Mouse (Mus musculus) heart, adult 18-20 months (tissue): ENCODE data around the gene Msantd2. TPM values are rescaled to one million over a fixed set of nuclear protein-coding genes. Genes with fewer than 3 reads are reported as not detected.

Experiments used
- DNase-seq, 2 experiments: peaks; one replicate each; pipeline ENCODE4 v3.0.0; 2021 to 2022; ENCODE audit warnings: mixed read lengths in 1 of 2
- total RNA-seq, 2 experiments: library from RNA; stranded (reverse); gene quantifications; 2 replicates each; pipeline ENCODE4 v1.2.3; 2021

Gene Msantd2
- total RNA-seq, 2 experiments from 2014 or later = 5.9 to 7.9 TPM

DNA sequence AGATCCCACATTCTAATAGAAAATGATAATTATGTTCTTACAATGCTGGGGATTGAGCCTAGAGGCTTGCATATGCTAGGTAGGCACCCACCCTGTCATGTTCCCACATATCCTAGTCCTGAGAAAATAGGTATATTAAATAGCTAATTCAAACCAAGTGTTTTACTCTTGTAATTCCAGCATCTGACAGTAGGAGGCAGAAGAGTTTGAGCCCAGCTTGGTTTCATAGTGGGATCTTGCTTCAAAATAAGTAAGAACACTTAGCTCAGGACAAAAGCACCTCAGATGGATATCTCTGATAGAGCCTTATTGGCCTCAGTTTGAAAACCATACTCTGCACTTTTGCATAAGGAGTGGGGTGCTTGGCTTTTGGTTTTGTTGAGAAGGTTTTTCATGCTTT, 15.2 kb downstream of the Msantd2 start:
- DNase-seq = no peak

DNA sequence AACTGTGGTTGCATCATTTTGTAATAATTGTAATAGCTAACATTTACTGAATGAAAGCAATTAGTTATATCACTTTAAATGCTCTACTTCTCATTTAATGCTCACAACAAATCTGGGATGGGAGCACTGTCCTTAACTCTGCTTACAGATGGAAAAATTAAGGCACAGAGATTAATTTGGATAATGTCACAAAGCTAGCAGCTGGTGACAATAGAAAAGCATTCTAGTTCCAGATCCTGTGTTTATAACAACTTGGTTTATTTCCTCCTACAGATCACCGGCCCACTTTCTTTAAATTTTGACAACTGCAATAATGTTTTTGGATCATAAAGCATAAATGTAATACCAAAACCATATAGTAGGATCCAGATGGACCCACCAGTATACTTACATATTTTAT, 16.9 kb downstream of the Msantd2 start:
- DNase-seq = no peak

DNA sequence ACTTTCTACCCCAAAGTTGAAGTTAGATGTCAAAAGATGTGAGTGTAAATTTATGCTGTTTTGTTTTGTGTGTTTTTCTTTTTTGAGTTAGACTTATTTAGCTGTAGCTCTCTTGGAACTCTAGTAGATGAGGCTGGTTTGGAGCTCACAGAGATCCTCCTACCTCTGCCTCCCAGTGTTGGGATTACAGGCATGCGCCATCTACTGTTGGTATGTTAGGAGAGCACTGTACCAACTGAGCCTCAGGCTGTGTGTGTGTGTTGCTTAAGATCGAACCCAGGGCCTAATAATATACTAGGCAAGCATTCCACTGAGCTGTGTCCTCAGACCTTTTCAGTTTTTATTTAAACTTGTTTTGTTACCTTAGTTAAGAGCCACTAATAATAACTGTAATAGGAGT, 23.0 kb downstream of the Msantd2 start:
- no peak for DNase-seq

DNA sequence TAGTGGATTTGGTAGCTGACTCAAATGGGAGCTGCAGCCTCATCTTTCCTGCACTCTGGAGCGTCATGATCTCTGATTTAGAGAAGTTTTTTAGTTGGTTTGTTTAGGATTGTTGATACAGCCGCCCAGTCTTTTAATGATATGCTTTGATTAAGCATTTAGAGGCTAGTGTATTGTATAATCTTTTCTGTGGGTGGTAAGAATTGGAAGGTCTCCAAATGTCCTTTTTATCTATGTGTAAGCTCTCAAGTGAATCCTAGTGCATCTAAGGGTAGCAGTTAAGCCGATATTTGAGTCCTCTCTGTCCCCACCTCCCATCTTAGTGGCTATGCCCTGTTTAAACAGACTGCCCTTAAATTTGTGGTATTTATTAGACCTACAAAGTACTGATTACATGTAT, 25.3 kb downstream of the Msantd2 start:
- no peak for DNase-seq

DNA sequence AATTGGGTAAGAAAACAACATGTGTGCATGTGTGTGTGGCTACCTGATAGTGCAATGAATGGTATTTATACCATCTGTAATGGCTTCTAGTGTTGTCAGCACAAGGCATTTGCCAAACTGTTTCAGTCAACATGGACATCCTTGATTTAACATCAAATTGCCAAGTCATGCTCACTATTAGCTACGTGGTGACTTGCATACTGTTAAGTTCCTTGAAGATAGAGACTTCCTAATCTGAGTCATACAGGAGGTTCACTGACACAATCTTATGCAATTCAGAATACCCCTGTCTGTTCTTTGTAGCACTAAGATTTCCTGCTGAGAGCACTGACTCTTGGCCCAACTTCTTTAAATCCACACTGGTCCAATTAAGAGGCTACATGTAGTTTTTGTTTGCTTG, 28.3 kb downstream of the Msantd2 start:
- no peak for DNase-seq

DNA sequence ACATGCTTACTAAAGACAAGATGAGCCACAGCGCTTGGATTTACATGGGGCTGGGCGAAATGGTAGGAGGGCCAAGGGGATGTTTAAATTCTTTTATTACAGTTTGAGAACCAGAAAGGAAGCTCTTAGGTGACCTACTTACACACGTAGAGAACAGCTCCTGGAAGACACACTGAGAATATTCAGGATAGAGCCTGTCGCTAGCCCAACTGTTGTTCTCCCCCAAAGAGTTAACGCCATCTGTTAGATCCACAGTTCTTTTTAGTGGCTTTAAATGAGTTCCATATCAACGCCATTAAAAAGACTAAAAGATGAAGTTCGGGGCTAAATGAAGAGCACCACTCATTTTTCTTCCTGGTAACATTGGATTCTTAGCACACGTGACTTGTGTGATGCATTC, 29.9 kb downstream of the Msantd2 start:
- no peak for DNase-seq

DNA sequence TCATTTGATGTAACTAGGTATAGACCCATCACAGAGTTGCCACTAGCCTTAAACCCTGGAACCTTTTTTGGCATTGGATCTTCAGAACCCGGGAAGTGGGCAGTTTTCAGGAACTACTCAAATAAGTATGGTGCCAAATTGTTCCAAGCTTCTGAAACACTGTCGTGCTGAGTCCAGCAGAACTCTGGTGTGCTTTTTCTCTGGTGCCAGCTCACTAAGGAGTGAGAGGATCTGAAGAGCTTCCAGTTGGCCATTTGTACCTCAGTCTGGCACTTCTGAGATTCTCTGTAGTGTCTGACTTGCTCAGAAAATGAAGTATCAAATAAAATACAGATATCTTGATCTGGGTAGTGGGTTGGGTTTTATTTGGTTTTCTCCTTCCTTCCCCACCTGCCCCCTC, 30.9 kb downstream of the Msantd2 start:
- no peak for DNase-seq

DNA sequence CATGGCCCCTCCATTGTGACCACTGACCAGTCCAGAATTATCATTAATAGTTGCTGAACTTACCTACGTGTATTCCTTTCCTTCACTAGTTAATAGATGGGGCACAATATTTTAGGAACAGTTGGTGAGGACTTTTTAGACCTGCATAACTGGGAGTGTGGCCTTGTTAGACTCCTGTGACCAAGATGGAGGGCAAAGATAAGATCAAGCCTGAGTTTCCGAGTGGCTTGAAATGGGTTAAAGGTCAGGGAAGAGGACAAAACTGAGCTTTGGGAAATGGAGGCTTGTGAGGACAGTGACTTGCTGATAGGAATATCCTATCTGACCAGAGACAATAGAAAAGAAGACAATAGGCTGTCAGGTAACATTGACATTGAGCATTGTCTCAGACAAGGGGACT, 36.3 kb downstream of the Msantd2 start:
- no peak for DNase-seq

DNA sequence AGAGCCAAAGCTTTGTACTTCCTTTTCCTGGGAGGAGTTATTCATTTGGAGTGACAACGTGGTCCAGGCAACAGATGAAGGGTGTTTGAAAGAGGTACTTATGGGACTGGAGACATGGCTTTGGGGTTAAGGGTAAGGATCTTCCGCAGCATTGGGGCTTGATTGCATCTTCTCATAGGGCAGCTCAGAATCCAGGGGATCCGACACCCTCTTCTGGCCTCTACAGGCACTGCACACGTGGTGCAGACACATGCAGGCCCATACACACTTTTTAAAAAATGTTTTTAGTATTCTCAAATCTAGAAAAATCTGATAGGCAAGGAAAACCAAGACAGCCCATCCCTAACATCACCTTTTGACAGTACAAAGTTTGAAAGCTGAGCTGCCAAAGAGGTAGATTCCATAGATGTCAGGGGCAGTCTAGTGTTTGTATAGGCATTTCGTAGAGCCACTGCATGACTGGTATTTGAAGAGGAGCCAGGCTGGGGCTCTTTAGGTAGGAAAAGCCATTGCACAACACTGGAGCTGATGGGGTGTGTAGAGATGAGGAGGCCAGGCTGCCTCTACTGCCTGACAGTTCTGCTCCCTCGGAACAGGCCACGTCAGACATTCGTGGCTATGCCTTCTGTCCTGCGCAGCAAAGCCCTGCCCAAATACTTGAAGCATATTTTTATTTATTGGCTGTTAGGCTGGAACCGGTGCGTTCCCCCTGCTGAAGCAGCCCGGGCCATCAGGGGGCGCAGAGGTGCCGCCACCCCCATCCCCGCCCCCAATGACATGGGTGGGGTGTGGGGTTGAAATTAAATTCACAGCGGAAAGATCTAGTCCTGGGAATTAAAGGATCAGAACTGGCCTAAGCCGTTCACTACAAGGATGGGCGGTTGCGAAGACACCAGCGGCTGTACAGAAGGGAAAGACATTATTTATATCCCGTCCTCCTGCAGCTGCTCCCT, 37.6 kb downstream of the Msantd2 start:
- DNase-seq = peak; percentile 66 to 71

DNA sequence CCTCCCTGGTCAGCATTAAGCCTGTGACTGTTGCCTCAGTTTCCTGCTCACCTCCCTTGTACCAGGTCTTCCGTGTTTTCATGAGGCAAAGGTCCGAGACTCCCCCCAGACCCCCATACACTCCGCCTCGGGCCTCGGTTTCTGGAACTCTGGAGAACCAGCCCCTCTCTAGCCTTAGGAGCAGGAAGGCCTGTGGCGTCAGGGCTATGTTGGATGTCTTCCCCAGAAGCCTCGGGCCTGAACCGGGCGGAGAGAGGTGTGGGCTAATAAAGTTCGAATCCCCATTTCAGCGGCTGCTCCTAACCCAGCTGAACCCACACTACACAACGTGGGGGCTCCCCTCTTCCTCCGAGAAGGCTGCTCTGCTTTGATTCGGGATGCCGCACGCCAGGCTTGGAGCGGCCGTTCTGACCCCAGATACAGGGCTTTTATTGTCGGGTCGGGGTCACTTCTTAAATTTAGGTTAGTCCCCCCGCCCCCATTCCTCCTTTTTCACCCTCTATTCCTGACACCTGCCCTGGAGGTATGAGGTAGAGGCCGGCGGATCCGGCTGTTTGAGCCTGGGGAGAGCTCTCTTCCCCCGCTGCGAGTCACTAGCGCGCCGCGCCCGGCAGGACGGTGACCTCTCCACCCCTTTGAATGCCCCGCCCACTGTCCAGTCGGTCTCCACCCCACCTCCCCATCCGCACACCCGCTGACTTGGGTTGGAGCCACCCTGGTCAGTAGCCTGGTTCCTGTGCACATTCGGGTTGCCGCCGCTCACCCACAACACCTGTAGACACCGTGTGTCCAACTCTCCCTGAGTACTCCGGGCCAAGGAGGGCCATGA, 38.5 kb downstream of the Msantd2 start, which contains the start of gene Esam:
Gene Esam, plus strand, starts transcription at position 683 of the 829 bp plus-strand sequence.
- peak; percentile 86 to 93 for DNase-seq

DNA sequence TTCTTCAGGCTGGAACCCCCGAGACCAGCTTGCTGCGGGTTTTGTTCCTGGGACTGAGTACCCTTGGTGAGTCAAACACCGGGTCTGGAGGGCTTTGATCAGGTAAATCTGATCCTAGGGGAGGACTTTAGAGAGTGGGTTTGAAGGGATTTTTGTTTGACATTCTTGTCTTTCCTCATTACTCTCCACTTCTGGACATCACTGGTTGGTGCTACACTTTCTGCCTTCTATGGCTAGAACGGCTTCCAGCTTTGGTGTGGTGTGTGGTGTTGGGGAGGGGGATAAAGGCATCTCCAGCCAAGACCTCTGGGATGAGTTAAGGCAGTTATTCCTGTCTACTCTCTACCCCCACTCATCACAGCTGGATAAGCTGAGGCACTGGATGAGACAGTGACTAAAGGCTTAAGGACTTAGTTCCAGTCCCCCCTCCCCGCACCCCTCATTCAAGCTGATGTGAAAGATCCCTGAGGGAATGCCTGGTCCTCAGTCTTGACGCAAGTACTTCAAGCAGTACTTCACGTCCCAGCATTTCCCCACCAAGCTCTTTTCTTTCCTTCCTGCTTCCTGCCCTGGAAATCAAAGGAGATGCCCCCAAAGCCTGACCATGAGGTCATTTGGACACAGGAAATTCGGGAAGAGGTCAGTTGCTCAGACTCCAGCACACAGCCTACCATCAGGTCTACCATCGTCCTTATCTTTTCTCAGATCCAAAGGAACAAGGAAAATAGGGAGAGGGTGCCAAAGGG, 39.3 kb downstream of the Msantd2 start:
- DNase-seq = peak; percentile 58 to 84

DNA sequence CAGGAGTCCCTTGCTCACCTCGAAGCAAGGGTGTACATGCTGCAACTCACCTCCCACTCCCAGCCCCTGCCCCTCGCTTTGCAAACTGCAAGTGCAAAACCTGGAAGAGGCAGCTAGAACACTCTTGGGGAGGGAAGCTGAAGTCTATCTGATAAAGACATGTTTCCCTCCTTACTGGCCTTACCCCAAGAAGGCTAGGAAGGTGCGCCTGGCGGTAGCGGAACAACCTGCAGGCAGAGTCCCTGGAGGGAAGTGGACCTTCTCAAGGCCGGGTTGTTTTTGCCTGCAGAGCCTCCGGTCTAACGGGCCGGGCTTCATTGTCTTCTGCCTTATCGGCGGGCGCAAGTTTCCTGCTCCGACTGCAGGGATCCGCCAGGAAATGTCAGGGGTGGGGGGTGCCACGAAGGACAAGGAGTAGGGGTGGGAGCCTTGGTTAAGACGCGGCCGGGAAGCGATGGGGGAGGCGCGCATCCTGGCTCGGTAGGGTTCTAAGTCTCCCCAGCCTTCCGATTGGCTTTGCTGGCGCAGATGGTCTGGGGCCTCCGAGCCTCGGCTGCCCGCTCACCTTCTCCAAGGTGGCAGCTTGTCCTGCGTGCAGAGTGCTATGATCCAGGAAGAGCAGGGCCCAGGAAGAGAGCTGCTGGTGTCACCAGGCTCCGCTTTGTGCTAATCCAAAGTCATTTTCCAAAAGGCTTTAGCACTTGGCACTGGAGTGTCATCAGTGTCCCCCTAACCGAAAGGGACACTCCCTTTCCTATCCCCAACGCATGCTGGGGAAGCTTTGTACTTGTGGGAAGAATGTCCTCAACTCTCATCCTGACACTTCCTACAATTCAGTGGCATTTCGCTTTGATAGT, 41.1 kb downstream of the Msantd2 start:
- peak; percentile 81 to 94 for DNase-seq

DNA sequence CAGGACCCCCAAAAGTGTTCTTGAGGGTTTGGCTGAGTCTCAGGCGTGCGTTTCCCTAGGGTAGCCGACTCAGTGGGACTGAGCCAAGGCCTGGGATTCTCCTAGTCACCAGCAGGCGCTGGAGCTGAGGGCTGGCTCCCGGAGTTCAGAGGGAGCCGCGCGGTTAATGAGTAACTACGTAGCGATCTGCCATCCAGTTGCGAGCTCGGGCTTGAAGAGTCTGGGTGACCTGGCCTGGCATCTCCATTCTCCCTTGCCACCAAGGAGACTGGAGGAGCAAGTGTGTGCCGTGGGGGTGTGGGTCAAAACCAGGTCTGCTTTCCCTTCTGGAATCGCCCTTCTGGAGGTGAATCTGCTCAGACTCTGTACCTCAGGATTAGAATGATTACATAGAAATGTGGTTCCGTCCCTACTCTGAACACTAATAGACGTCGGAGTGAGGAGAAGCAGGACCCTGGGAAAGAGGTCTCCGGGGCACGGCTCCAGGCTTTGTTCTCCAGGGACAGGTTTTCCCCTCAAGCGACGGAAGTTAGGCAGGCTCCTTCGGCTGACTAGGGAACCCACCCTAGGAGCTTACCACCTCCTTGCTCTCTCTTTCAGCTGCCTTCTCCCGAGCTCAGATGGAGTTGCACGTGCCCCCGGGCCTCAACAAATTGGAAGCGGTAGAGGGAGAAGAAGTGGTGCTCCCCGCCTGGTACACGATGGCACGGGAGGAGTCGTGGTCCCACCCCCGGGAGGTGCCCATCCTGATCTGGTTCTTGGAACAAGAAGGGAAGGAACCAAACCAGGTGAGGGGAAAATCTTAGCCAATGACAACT, 42.0 kb downstream of the Msantd2 start:
- DNase-seq = peak; percentile 63 to 71

DNA sequence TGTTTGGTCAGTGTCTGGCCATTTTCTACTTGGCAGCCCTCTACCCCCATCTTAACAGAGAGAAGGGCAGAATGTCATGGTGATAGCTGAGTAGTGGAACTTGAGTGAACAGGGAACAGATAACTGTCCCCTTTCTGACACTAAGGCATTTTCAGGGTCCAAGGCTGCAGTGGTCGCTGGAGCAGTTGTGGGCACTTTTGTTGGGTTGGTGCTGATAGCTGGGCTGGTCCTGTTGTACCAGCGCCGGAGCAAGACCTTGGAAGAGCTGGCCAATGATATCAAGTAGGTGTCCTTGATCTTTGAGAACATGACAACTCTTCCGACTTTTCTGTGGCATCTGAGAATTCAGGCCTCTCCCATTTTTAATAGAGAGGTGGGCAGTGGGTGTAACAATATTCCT, 47.7 kb downstream of the Msantd2 start:
- DNase-seq = no peak

DNA sequence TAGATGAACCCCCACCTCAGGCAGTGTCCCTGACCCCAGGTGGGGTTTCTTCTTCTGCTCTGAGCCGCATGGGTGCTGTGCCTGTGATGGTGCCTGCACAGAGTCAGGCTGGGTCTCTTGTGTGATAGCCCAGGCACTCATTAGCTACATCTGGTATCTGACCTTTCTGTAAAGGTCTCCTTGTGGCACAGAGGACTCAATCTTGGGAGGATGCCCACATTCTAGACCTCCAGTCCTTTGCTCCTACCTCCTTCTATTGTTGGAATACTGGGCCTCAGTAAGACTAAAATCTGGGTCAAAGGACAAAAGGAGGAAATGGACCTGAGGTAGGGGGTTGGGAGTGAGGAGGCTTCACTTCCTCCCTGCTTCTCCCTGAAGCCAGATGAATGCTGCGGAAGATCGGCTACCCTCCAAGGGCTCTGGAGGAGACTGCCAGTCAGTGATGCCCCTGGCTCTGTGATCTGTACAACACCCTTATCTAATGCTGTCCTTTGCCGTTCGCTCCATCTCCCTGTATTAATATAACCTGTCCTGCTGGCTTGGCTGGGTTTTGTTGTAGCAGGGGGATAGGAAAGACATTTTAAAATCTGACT, 48.6 kb downstream of the Msantd2 start:
- no peak for DNase-seq

DNA sequence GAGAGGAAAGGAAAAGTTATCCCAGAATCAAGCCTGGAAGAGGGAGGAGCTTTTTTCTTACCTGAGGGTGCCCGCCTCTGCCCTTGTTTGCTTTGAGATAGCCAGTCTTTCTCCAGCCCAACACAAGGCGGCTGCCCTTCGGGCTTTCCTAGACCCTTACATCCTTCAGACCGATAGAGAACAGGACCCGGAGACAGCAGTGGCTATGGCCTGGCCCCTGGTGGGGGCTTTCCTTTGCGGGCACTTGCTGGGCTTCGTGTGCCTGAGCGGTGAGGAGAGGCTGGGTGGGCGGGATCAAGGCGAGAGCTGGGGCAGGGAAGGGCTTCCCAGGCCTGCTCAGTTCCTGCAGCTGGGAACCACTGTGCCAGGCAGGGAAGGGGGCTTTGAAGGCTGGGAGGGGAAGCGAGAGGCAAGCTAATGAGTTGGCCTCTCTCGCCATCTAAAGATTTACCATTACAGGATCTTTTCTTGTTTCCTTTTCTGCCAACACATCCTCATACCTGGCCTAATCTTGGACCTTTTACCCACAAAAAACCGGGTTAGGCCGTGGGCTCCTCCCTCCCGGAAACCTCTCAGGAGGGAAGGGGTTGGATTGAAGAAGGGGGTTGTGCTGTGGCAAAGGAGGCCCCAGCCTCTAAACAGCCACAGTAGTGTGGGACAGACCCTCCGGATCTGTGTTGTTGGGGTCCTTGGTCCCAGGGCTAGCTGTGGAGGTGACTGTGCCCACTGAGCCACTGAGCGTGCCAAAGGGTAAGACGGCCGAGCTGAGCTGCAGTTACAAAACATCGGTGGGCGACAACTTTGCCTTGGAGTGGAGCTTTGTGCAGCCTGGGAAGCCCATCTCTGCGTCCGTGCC, 50.3 kb downstream of the Msantd2 start, which contains the start of gene Vsig2:
Gene Vsig2, plus strand, starts transcription at position 86 of the 856 bp plus-strand sequence.
- no peak for DNase-seq

DNA sequence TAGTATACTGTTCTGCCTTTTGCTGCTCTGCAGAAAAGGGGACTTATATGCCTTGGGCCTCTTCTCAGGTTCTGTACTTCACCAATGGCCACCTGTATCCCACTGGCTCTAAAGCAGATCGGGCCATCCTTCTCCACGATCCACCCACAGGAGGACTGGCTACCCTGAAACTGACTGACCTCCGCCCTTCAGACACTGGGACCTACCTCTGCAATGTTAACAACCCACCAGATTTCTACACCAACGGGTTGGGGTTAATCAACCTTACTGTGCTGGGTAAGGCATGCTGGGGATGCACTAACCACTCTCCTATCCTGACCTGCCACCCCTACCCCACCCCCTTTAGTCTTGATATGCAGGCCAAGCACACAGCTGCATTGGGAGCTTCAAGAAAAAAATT, 51.1 kb downstream of the Msantd2 start:
- DNase-seq = no peak

DNA sequence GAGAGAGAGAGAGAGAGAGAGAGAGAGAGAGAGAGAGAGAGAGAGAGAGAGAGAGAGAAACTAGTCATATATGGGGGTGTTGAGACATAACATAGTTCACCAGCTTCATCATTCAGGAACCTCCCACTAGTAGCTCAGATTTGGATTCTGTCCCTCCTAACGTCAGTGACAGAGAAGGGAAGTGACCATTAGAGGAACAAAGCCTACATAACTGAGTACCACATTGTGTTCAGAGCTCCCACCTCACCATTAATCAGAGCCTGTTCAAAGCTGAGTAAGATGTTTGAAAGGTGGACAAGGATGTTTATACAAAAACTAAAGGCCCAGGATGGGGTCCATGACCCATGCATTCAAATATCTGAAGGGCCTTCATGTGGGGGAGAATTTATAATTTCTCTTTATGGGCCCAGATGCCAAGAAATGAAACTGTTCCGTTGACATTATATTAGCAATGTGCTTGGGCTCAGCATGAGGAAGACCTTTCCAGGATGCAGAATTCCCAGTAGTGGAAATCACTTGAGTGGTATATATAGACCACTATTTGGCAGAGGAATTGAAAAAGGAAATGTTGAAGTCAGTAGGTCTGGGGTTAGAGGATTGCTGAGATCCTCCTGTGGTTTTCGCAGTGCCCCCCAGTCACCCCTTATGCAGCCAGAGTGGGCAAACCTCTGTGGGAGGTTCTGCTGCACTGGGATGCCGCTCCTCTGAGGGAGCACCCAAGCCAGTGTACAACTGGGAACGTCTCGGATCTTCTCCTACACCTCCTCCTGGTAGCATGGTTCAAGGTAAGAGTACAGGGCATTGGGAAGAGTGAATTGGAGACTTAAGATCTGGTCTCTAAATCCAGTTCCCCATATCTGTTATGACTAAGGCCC, 51.8 kb downstream of the Msantd2 start:
- no peak for DNase-seq
